Mouse (Mus musculus) lung, postnatal 0 days (tissue): ENCODE data around the gene Ube3a.

Source experiments
- CTCF ChIP-seq: IDR thresholded peaks from 2 replicates; pipeline ENCODE4 v1.5.1; 2016; ENCODE audit warnings: antibody characterized with exemption, mild to moderate bottlenecking
- EP300 ChIP-seq: IDR thresholded peaks from 2 replicates; pipeline ENCODE4 v1.6.1; 2016; ENCODE audit warnings: antibody characterized with exemption, mild to moderate bottlenecking, control low read depth

DNA sequence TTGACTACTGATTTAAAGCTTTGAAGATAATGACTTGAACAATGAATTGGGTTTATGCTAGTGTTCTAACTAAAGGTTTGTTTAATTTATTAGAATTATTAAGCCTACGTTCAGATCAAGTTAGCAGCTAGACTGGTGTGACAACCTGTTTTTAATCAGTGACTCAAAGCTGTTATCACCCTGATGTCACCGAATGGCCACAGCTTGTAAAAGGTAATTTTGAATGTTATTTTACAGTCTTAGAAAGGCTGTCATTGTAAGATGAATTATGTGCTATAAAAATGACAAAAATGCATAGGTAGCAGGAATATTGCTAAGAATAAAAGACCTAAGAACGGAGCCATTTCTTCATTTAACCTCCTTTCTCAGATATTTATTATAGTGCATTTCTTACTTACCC is 14.7 kb downstream of the Ube3a start:
- TF ChIP-seq CTCF (no peak), EP300 (no peak)
